Mouse (Mus musculus): ENCODE results near the gene Cdk11b. TPM values are rescaled to one million over a fixed set of nuclear protein-coding genes. Genes with fewer than 3 reads are reported as not detected.

Cdk11b gene
- total and polyA plus RNA-seq, 3 experiments = 53.3 to 144 (median 86.4) TPM

- Histone ChIP-seq H3K27me3 (ENCODE audit: insufficient read depth, low read length) (no peaks in the 10 kb centered on the region), H3K9me3 (replicated peaks) (no peaks in the 10 kb centered on the region), H3K36me3 (replicated peaks) (peaks cover 16% of the 10 kb centered on the region), H3K4me1 (ENCODE audit: insufficient read depth, low read depth, low read length) (peaks cover 66% of the 10 kb centered on the region), H3K4me3 (ENCODE audit: low read depth, low read length) (peak overlapping the region; percentile 62; the same call in 1 of the 2 replicates)
- DNase-seq (ENCODE audit: low spot score) (no peak), ATAC-seq (ENCODE audit: extremely low read depth, insufficient number of reproducible peaks, low FRiP score, poor library complexity, severe bottlenecking) (no peak)
- TF ChIP-seq TAL1 (conservative IDR thresholded peaks at IDR 0.05; ENCODE audit: low read depth, low read length) (no peak), POLR2AphosphoS5 (IDR thresholded peaks at IDR 0.05; ENCODE audit: insufficient replicate concordance, low read depth, low read length) (no peak), CTCF (IDR thresholded peaks at IDR 0.05; ENCODE audit: low read depth, low read length) (no peak), GATA1 (IDR thresholded peaks at IDR 0.05; ENCODE audit: borderline replicate concordance, low read length) (no peak), GATA2 (IDR thresholded peaks at IDR 0.05; ENCODE audit: borderline replicate concordance, low read depth, low read length) (no peak)
These were observed 28.9 kb upstream of the Cdk11b start for GRCm38 (mm10) chr4:155595777-155596176.

GRCm38 (mm10) chr4:155596606-155597005 lies 28.0 kb upstream of the Cdk11b start:
- H3K36me3 ChIP-seq (replicated peaks) = peaks cover 7% of the 10 kb centered on the region
- H3K4me3 ChIP-seq (ENCODE audit: low read depth, low read length) = peak overlapping the region; percentile 62; the same call in 1 of the 2 replicates
- DNase-seq (ENCODE audit: low spot score) (peak; percentile 69), ATAC-seq (ENCODE audit: extremely low read depth, insufficient number of reproducible peaks, low FRiP score, poor library complexity, severe bottlenecking) (peak; percentile 72)
- H3K4me1 ChIP-seq (ENCODE audit: insufficient read depth, low read depth, low read length) = peaks cover 62% of the 10 kb centered on the region
- no peaks in the 10 kb centered on the region for H3K9me3 ChIP-seq (replicated peaks)
- H3K27me3 ChIP-seq (ENCODE audit: insufficient read depth, low read length) = no peaks in the 10 kb centered on the region
- no peak for TF ChIP-seq GATA1 (IDR thresholded peaks at IDR 0.05; ENCODE audit: borderline replicate concordance, low read length)
- peak; percentile 84 for TF ChIP-seq TAL1 (conservative IDR thresholded peaks at IDR 0.05; ENCODE audit: low read depth, low read length)

GRCm38 (mm10) chr4:155598536-155598935 lies 26.1 kb upstream of the Cdk11b start:
- TF ChIP-seq TAL1 (conservative IDR thresholded peaks at IDR 0.05; ENCODE audit: low read depth, low read length) = no peak
- no peak for TF ChIP-seq POLR2AphosphoS5 (IDR thresholded peaks at IDR 0.05; ENCODE audit: insufficient replicate concordance, low read depth, low read length)
- TF ChIP-seq GATA2 (IDR thresholded peaks at IDR 0.05; ENCODE audit: borderline replicate concordance, low read depth, low read length) = no peak
- TF ChIP-seq CTCF (IDR thresholded peaks at IDR 0.05; ENCODE audit: low read depth, low read length) = no peak
- no peak for TF ChIP-seq GATA1 (IDR thresholded peaks at IDR 0.05; ENCODE audit: borderline replicate concordance, low read length)
- DNase-seq (ENCODE audit: low spot score) = no peak
- Histone ChIP-seq H3K27me3 (ENCODE audit: insufficient read depth, low read length) (no peaks in the 10 kb centered on the region), H3K4me1 (ENCODE audit: insufficient read depth, low read depth, low read length) (peaks cover 69% of the 10 kb centered on the region), H3K36me3 (replicated peaks) (peaks cover 11% of the 10 kb centered on the region), H3K4me3 (ENCODE audit: low read depth, low read length) (no peak overlapping the region; the same call in 1 of the 2 replicates), H3K9me3 (replicated peaks) (no peaks in the 10 kb centered on the region)
- ATAC-seq (ENCODE audit: extremely low read depth, insufficient number of reproducible peaks, low FRiP score, poor library complexity, severe bottlenecking) = no peak

GRCm38 (mm10) chr4:155599901-155600825 lies 24.5 kb upstream of the Cdk11b start:
- DNase-seq (ENCODE audit: low spot score) (no peak), ATAC-seq (ENCODE audit: extremely low read depth, insufficient number of reproducible peaks, low FRiP score, poor library complexity, severe bottlenecking) (no peak)
- peak overlapping the region; percentile 94 for H3K4me3 ChIP-seq (ENCODE audit: low read depth, low read length)
- H3K9me3 ChIP-seq (replicated peaks) = no peaks in the 10 kb centered on the region
- TF ChIP-seq GATA1 (IDR thresholded peaks at IDR 0.05; ENCODE audit: borderline replicate concordance, low read length) (no peak), POLR2AphosphoS5 (IDR thresholded peaks at IDR 0.05; ENCODE audit: insufficient replicate concordance, low read depth, low read length) (no peak), TAL1 (conservative IDR thresholded peaks at IDR 0.05; ENCODE audit: low read depth, low read length) (no peak), GATA2 (IDR thresholded peaks at IDR 0.05; ENCODE audit: borderline replicate concordance, low read depth, low read length) (no peak), CTCF (IDR thresholded peaks at IDR 0.05; ENCODE audit: low read depth, low read length) (no peak)
- peaks cover 27% of the 10 kb centered on the region for H3K36me3 ChIP-seq (replicated peaks)
- H3K4me1 ChIP-seq (ENCODE audit: insufficient read depth, low read depth, low read length) = peaks cover 71% of the 10 kb centered on the region
- no peaks in the 10 kb centered on the region for H3K27me3 ChIP-seq (ENCODE audit: insufficient read depth, low read length)

GRCm38 (mm10) chr4:155601091-155601996 lies 23.3 kb upstream of the Cdk11b start, which contains the start of gene Slc35e2:
Gene Slc35e2 (plus strand): TSS chr4:155601416.
- TF ChIP-seq GATA2 (IDR thresholded peaks at IDR 0.05; ENCODE audit: borderline replicate concordance, low read depth, low read length) = no peak
- no peak for TF ChIP-seq POLR2AphosphoS5 (IDR thresholded peaks at IDR 0.05; ENCODE audit: insufficient replicate concordance, low read depth, low read length)
- no peak for TF ChIP-seq CTCF (IDR thresholded peaks at IDR 0.05; ENCODE audit: low read depth, low read length)
- no peak for TF ChIP-seq TAL1 (conservative IDR thresholded peaks at IDR 0.05; ENCODE audit: low read depth, low read length)
- TF ChIP-seq GATA1 (IDR thresholded peaks at IDR 0.05; ENCODE audit: borderline replicate concordance, low read length) = no peak
- DNase-seq (ENCODE audit: low spot score) (peak; percentile 91), ATAC-seq (ENCODE audit: extremely low read depth, insufficient number of reproducible peaks, low FRiP score, poor library complexity, severe bottlenecking) (peak; percentile 75)
- Histone ChIP-seq H3K9me3 (replicated peaks) (no peaks in the 10 kb centered on the region), H3K4me1 (ENCODE audit: insufficient read depth, low read depth, low read length) (peaks cover 59% of the 10 kb centered on the region), H3K36me3 (replicated peaks) (peaks cover 37% of the 10 kb centered on the region), H3K4me3 (ENCODE audit: low read depth, low read length) (peak within 1 kb of the TSS; percentile 94), H3K27me3 (ENCODE audit: insufficient read depth, low read length) (no peaks in the 10 kb centered on the region)

Measured in G1E (cell line).